Mouse (Mus musculus): Measurements from ENCODE around the gene Ccl1.

GRCm38 (mm10) chr11:82237439-82237838 lies 68.1 kb downstream of the Ccl1 start:
- TF ChIP-seq POLR2A (IDR thresholded peaks at IDR 0.05; ENCODE audit: insufficient read depth, low read depth, low read length) (no peak), CTCF (IDR thresholded peaks at IDR 0.05; ENCODE audit: insufficient read depth, low read depth, low read length) (no peak)

All from olfactory bulb, adult 2 months (tissue).